Mouse (Mus musculus) kidney, embryonic 14.5 days (tissue): ENCODE measurements around the gene Acp4. TPM values are rescaled to one million over a fixed set of nuclear protein-coding genes. Genes with fewer than 3 reads are reported as not detected.

Source experiments
- polyA plus RNA-seq: library from polyadenylated mRNA; unstranded; fragments of >200 nt; fragmentation: Nextera tagmentation; extraction: Ambion mirVana; gene quantifications from 2 replicates; pipeline ENCODE4 v1.2.1, GENCODE M21; 2014

Acp4 gene
- polyA plus RNA-seq, 1 experiment from 2014 or later, result not detected

Other genes with a start within 250 kb of the Acp4 start
- not detected in 2 replicates for gene Klk1b26, start 245.2 kb downstream of the Acp4 start, polyA plus RNA-seq
- not detected in 2 replicates for gene Klk1b27, start 205.1 kb downstream of the Acp4 start, polyA plus RNA-seq
- gene Klk1b21, start 155.1 kb downstream of the Acp4 start, polyA plus RNA-seq, result not detected in 2 replicates
- gene Klk1b22, start 144.7 kb downstream of the Acp4 start, polyA plus RNA-seq, result not detected in 2 replicates
- not detected in 2 replicates for gene Klk1b16, start 120.6 kb downstream of the Acp4 start, polyA plus RNA-seq
- gene Klk1b24, start 69.1 kb downstream of the Acp4 start, polyA plus RNA-seq, result not detected in 2 replicates
- gene Klk1b3, start 59.2 kb downstream of the Acp4 start, polyA plus RNA-seq, result not detected in 2 replicates
- not detected in 2 replicates for gene Klk1b4, start 49.9 kb downstream of the Acp4 start, polyA plus RNA-seq
- not detected in 2 replicates for gene Klk1b5, start 41.4 kb downstream of the Acp4 start, polyA plus RNA-seq
- gene Klk1, start 32.0 kb downstream of the Acp4 start, polyA plus RNA-seq, result 0.70 and 2.1 TPM in 2 replicates
- not detected in 2 replicates for gene Gm36864, start 21.2 kb downstream of the Acp4 start, polyA plus RNA-seq
- gene 1700028J19Rik, start 10.7 kb downstream of the Acp4 start, polyA plus RNA-seq, result 1.3 and 1.6 TPM in 2 replicates
- gene 2410002F23Rik, start 10.7 kb downstream of the Acp4 start, polyA plus RNA-seq, result 119 and 143 TPM in 2 replicates
- not detected in 2 replicates for gene Gm15517, start 4.1 kb upstream of the Acp4 start, polyA plus RNA-seq
- 3.4 TPM in 2 replicates for gene Clec11a, start 49.5 kb upstream of the Acp4 start, polyA plus RNA-seq
- gene Shank1, start 52.9 kb upstream of the Acp4 start, polyA plus RNA-seq, result 1.3 and 1.9 TPM in 2 replicates
- 1.4 and 2.3 TPM in 2 replicates for gene Syt3, start 126.7 kb upstream of the Acp4 start, polyA plus RNA-seq
- gene 1700008O03Rik, start 128.4 kb upstream of the Acp4 start, polyA plus RNA-seq, result 1.0 and 1.5 TPM in 2 replicates
- gene Lrrc4b, start 171.6 kb upstream of the Acp4 start, polyA plus RNA-seq, result 0.50 and 0.70 TPM in 2 replicates
- gene Aspdh, start 208.0 kb upstream of the Acp4 start, polyA plus RNA-seq, result 0.88 and 1.6 TPM in 2 replicates
- 64.9 and 78.9 TPM in 2 replicates for gene Josd2, start 210.6 kb upstream of the Acp4 start, polyA plus RNA-seq
- gene Emc10, start 239.2 kb upstream of the Acp4 start, polyA plus RNA-seq, result 122 and 138 TPM in 2 replicates
- gene Fam71e1, start 239.2 kb upstream of the Acp4 start, polyA plus RNA-seq, result 13.2 and 16.6 TPM in 2 replicates